Mouse (Mus musculus) ES-Bruce4 (cell line): ENCODE measurements around the gene Syce1.

ENCODE experiments used
- CTCF ChIP-seq: IDR thresholded peaks from one replicate; pipeline ENCODE4 v1.8.1; 2011; ENCODE audit warnings: low read depth, low read length
- EP300 ChIP-seq: IDR thresholded peaks from 2 replicates; pipeline ENCODE4 v1.6.1; 2011; ENCODE audit warnings: low read depth, low read length; ENCODE audit not compliant: insufficient read depth
- POLR2A ChIP-seq: IDR thresholded peaks from one replicate; pipeline ENCODE4 v1.8.1; 2011; ENCODE audit warnings: low read length; ENCODE audit not compliant: insufficient read depth

DNA sequence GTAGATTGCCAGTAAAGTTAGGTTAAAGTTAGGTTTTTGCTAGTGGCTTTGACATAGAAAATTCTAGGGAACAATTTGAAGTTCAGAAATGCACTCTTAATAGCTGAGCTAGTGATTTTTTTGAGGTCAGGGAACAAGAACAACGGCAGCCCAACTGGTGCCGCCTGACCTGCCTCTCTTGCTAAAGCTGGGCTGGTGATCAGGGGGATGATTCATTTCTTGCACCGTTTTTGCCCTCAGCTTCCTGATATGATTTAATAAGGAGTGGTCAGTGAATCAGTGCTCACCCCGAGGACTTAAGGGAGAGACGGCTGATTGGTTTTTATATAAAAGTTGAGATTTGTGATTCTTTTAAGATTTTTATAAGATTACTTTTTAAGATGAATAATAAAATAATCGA is 43.8 kb upstream of the Syce1 start:
- TF ChIP-seq CTCF, result no peak
- no peak for TF ChIP-seq POLR2A
- TF ChIP-seq EP300, result no peak
